Mouse (Mus musculus) left cerebral cortex, postnatal 36 days (tissue): Measurements from ENCODE around the gene Olfr122. TPM values are rescaled to one million over a fixed set of nuclear protein-coding genes. Genes with fewer than 3 reads are reported as not detected.

Experiments used
- DNase-seq, 2 experiments: peaks; one replicate each; pipeline ENCODE4 v3.0.0; 2021 to 2022; ENCODE audit warnings: low spot score in 2 of 2, mixed read lengths in 1 of 2
- intact Hi-C: fragments of 180-260 bp; cut with DNase I; formaldehyde crosslinking; loops from one replicate; pipeline ENCODE4 v1.15.1; 2025
- total RNA-seq, 2 experiments: library from RNA; stranded (reverse); gene quantifications; 2 replicates each; pipeline ENCODE4 v1.2.3; 2021

The Olfr122 gene
- total RNA-seq, result not detected

DNA sequence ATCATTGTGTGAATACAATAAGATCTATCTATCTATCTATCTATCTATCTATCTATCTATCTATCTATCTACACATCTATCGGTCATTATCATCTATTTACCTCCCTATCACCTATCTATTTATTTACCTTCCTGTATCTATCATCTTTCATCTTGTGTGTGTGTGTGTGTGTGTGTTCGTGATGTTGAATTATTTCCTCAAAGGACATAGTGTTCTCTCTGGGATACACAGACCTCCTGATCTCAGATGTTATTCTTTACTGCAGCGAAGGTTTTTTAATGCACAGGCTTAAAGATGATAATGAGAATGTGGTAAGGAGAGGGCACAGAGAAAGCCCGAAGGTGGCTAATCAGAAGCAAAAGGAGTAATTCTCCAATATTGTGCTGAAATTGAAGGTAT, at the start of gene Olfr122:
Olfr122 (plus strand) TSS at position 301 of the 400 bp plus-strand sequence.
- intact Hi-C loops, result no loop called here
- DNase-seq, result no peak

- intact Hi-C loops, result no loop called here
- no peak for DNase-seq
Observed at GRCm38 (mm10) chr17:37721508-37721907, 46.9 kb upstream of the Olfr122 start, which contains the start of gene Olfr120. Olfr120 (plus strand) TSS chr17:37721808.

DNA sequence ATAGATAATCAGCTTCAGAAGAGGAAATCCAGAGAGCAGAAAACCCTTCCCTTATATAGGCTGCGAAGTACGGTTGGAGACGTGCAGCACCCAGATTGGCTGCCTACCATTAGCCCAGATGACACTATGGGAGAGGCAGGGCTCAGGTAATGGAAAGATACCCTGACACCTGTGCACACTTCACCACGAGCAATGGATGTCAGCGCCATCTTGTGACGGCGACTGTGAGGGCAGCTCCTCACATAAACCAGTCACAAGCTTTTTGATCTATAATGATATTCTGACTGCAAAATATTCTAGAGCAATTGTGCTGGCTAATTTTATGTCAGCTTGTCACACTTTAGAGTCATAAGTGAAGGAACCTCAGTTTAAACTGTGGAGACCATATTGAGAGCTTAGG, 30.3 kb upstream of the Olfr122 start:
- intact Hi-C loops, result loop anchor here (10.0 kb wide), 1 partner anchor 433 kb away; the partner anchor contains the start of gene Olfr101
- DNase-seq, result no peak

GRCm38 (mm10) chr17:37793229-37793628, 24.8 kb downstream of the Olfr122 start, which contains the start of gene Olfr123:
Olfr123 (plus strand) TSS chr17:37793529.
- DNase-seq, result no peak
- intact Hi-C loops, result no loop called here

GRCm38 (mm10) chr17:37799588-37799987, 31.2 kb downstream of the Olfr122 start, which contains the start of gene Olfr124:
Olfr124 (plus strand) TSS chr17:37799888.
- no peak for DNase-seq
- intact Hi-C loops, result no loop called here

Other genes starting within 250 kb of the Olfr122 start
- gene Olfr112, start 199.2 kb upstream of the Olfr122 start, total RNA-seq, result not detected
- gene Olfr113, start 190.9 kb upstream of the Olfr122 start, total RNA-seq, result not detected
- not detected for gene Olfr114, start 175.9 kb upstream of the Olfr122 start, total RNA-seq
- gene Olfr115, start 141.5 kb upstream of the Olfr122 start, total RNA-seq, result not detected
- not detected for gene Olfr116, start 141.4 kb upstream of the Olfr122 start, total RNA-seq
- gene Olfr117, start 104.8 kb upstream of the Olfr122 start, total RNA-seq, result not detected
- gene Olfr118, start 101.6 kb upstream of the Olfr122 start, total RNA-seq, result not detected
- gene Olfr119, start 72.0 kb upstream of the Olfr122 start, total RNA-seq, result not detected
- gene Olfr120, start 46.8 kb upstream of the Olfr122 start, total RNA-seq, result not detected
- gene Olfr121, start 19.8 kb upstream of the Olfr122 start, total RNA-seq, result not detected
- not detected for gene Olfr123, start 24.9 kb downstream of the Olfr122 start, total RNA-seq
- gene Olfr124, start 31.3 kb downstream of the Olfr122 start, total RNA-seq, result not detected
- not detected for gene Olfr125, start 64.3 kb downstream of the Olfr122 start, total RNA-seq
- gene Olfr126, start 78.9 kb downstream of the Olfr122 start, total RNA-seq, result not detected
- gene Olfr127, start 131.8 kb downstream of the Olfr122 start, total RNA-seq, result not detected
- gene Olfr128, start 151.9 kb downstream of the Olfr122 start, total RNA-seq, result not detected
- not detected for gene Olfr761, start 184.5 kb downstream of the Olfr122 start, total RNA-seq